Mouse (Mus musculus) embryo, embryonic 11.5 days (tissue): Measurements from ENCODE around the gene Bbc3.
"Not testable (repeated sequence)": the region's sequence is repeated elsewhere in the genome, so short reads cannot be mapped to it uniquely, and the experiment has no call there.

ENCODE experiments used
- DNase-seq: peaks from one replicate; pipeline ENCODE4 v3.0.0-alpha.2; 2012; ENCODE audit warnings: low read depth, low spot score

The Bbc3 gene

GRCm38 (mm10) chr7:16308093-16308492, at the start of gene Bbc3:
Gene Bbc3 (plus strand): TSS chr7:16308393.
- not testable (repeated sequence) for DNase-seq

GRCm38 (mm10) chr7:16259110-16259590, 49.0 kb upstream of the Bbc3 start, which contains the start of gene C5ar1:
Gene C5ar1 (minus strand): TSS chr7:16259540.
- DNase-seq, result no peak

DNA sequence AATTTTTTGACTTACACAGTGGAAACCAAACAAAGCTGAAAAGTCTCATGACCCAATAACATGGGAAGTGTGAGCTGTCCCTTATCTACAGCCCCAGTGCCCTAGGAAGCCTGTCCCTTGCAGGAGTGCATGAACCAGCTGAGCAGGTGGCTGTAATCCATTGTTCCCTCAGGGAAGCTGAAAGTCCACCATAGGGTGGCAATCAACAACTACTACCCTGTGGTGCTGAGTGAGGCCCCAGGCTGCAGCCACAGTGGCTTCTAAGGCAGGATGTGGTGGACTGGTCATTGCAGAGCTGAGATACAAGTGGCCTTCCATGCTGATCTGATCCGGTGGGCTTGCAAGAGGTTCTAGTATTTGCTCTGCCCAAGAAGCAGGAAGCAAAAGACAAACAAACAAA, 47.1 kb upstream of the Bbc3 start:
- DNase-seq, result no peak

DNA sequence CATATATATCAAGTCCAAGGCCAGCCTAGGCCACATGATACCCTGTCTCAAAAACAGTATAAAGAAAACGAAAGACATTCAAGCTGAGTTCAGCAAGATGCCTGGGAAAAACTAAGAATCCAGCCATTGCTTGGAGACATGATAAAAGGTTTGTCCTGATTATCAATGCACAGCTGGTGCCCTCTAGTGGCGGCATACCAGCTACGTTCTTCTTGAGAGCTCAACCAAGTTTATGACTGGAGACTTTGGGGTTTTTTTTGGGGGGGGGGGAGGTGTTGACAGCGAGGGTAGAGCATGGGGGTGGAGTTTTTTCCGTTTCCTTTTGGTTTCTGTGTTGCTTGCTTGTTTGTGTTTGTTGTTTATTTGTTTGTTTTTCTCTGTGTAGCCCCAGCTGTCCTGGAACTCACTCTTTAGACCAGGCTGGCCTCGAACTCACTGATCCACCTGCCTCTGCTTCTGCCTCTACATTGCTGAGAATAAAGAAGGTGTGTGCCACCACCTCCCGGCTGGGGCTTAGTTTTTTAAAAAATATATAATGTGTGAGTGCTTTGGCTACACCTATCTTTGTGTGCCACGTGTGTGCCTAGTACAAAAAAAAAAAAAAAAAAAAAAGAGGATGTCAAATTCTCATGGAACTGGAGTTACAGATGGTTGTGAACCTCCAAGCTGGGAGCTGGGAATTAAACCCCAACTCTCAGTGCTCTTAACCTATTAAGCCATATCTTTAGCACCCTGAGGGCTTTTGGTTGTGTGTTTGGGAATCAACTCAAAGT, 45.0 kb upstream of the Bbc3 start:
- DNase-seq, result peak; percentile 66

DNA sequence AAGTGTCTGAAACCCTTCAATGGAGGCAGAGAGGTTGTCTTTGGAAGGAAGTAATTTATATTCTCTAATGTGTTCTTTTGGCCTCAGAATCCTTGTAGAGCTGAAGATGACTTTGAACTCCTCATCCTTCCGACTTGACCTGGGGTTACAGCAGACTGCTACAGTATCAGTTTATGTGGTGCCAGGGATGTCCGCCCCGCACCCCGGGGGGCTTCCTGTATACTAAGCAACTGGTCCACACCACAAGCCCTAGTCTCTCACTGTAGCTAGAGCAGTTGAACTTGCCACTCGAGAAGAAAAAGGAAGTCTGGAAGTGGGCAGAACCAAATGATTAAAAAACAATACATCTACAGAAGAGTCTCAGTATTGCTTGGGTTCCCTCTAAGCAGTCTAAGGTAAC, 44.4 kb upstream of the Bbc3 start:
- no peak for DNase-seq

DNA sequence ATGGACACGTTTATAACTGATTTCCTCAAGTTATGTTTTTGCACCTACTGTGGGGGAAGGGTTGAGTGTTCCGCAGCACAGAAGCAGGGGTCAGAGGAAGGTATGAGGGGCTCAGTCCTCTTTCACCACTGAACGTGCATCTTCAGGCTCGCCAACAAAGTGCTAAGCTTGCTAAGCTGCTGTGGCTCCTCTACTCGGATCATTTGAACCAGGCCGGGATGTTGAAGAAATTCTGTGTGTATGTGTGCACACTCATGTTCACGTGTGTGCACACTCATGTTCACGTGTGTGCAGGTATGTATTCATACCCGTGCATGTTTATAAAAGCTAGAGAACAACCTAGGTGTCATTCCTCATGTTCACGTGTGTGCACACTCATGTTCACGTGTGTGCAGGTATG, 42.3 kb upstream of the Bbc3 start:
- DNase-seq, result no peak

- not testable (repeated sequence) for DNase-seq
Measured at GRCm38 (mm10) chr7:16266593-16266992, 41.6 kb upstream of the Bbc3 start.

- no peak for DNase-seq
Measured at GRCm38 (mm10) chr7:16271139-16271538, 37.1 kb upstream of the Bbc3 start.

GRCm38 (mm10) chr7:16272681-16273080, 35.5 kb upstream of the Bbc3 start:
- DNase-seq, result no peak

GRCm38 (mm10) chr7:16273081-16273765, 35.0 kb upstream of the Bbc3 start, which contains the start of gene Inafm1:
Gene Inafm1 (minus strand): TSS chr7:16273617.
- peak; percentile 88 for DNase-seq

GRCm38 (mm10) chr7:16273766-16274140, 34.4 kb upstream of the Bbc3 start:
- DNase-seq, result peak; percentile 72

DNA sequence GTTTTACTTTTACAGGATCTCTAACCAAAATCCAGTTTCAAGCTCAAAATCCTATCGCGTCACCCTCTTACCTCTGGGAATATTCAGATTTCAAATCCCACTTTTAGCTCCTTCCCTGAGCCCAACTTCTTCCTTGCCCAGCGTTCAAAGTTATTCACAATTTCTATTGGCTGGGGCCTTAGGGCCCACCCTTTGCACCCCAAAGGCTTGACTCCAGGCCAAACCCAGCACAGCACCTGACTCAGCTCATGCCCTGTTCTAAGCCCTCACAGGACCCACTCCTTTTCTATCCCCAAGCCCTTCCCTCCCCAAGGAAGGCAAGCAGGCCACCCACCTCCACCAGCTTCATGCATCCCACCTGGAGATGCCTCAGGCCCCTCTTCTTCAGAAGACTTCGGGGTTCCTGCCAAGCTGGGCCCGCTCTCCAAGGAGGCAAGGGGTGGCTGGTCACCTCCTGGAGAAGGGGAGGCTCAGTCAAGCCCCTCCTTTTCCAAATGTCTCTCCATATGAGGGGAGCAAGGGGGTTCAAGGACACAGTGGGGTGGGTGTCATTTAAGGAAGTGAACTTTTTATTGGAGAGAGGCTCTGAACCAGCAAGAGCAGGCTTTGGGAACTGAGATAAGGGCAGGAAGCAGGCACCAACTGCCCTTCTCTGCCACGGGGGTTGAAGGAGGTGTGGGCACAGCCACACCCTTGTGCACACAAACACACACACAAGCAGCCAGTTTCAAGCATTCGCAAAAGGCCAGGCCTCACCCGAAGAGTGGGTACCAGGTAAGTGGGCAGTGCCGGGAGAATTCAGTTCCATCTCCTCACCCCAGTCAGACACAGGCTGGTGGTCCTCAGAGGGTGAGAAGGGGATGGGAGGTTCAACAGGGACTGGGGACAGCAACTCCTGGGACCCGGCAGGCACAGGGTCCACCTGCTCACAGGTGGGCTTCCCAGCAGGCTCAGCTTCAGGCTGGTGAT, 33.0 kb upstream of the Bbc3 start:
- DNase-seq, result no peak

DNA sequence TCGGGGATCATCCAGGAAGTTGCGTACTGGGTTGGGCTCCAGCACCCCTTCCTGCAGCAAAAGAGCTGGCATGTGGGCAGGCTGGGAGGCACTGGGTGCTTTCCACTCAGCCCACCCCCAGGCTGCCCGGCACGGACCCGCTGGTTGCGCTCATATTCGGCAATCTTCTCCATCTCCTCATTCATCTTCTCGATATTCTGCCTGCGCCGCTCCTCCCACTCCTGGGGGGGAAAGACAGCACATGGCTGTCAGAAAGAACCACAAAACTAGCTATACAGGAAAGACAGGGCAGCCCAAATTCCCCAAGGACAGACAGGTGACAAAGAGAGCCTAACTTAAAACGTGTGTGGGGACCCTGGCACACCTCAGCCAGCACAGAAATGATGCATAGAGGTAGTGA, 27.5 kb upstream of the Bbc3 start:
- no peak for DNase-seq

DNA sequence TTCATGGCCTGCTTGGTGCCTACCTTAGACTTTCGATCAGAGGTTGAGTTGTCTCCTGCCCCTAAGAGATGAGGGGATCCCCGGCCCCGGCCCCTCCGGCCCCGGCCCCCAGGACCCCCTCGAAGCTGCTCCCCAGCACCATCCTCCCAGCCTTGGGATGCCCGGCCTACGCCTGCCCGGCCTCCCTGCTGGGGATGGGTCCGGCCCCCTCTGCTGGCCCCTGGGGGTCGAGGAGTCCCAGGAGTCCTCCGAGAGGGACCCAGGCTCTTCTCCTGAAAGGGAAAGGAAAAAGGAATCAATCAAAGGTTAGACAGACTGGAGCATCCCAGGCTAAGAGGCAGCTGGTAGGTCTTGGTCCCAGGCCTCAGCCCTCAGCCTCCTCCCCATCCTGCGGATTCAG, 25.9 kb upstream of the Bbc3 start:
- no peak for DNase-seq

DNA sequence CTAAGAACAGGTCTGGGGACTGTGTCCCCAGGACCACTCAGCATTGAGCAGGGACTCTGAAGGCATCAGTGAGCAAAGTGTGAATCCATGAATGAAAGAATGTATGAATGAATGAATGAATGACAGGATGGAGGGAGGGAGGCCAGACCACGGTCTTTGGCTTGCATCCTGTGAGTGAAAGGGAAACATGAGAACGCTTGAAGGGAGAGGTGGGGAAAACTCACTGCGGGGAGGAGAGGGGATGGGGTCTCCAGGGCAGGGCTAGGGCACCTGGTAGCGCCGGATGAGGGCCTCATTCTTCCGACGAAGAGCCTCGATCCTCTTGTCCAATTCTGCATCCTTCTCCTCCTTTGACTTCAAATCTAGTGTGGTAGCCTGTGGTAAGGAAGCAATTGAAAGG, 24.2 kb upstream of the Bbc3 start:
- no peak for DNase-seq

DNA sequence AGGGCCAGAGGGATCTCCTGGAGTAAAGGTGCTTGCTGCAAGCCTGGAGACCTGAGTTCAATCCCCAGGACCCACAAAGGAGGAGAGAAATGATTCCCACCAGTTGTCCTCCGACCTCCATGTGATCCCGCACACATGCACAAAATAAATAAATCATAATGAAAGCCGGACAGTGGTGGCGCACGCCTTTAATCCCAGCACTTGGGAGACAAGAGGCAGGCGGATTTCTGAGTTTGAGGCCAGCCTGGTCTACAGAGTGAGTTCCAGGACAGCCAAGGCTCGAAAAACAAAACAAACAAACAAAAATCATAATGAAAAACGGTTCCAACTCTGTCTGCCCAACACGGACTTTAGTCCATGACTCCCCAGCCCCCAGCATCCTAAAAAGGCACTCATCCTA, 23.3 kb upstream of the Bbc3 start:
- no peak for DNase-seq

DNA sequence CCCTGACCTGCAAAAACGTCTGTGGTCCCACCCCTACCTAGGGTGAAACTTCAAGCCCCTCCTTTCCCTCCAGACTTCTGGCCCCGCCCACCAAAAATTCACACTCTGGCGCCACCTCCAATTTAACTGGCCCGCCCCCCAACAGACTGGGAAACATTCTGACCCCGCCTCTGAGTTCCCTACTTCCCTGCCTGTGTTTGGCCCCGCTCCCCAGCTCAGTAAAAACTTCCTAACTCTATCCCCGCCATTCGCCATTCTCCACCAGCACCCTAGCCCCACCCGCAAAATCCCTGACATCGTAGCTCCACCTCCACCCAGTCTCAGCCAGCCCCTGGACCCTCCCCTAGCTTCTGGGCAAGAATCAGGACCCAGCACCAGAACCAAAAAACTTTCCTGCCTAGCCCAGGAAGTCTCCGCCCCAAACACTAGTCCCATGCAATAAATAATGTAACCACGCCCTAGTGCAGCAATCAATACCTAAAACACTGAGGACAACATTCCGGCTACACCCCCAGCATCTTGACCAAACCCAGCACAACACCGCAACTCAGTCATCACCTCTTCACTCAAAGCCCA, 22.7 kb upstream of the Bbc3 start:
- DNase-seq, result peak; percentile 40

GRCm38 (mm10) chr7:16286026-16286961, 21.9 kb upstream of the Bbc3 start, which contains the start of gene Ccdc9:
Gene Ccdc9 (minus strand): TSS chr7:16286795.
- peak; percentile 97 for DNase-seq

DNA sequence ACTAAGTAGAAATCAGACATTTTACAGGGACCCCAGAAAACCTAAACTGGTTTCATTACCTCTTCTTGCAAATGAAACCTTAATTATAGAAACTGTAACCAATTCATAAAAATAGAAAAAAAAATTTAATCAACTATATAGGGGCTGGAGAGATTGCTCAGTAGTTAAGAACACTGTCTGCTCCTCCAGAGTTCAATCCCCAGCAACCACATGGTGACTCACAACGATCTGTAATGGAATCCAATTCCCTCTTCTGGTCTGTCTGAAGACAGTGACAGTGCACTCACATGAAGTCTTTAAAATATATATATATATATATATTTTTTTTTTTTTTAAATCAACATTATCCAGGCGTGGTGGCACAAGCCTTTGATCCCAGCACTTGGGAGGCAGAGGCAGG, 21.2 kb upstream of the Bbc3 start:
- no peak for DNase-seq

DNA sequence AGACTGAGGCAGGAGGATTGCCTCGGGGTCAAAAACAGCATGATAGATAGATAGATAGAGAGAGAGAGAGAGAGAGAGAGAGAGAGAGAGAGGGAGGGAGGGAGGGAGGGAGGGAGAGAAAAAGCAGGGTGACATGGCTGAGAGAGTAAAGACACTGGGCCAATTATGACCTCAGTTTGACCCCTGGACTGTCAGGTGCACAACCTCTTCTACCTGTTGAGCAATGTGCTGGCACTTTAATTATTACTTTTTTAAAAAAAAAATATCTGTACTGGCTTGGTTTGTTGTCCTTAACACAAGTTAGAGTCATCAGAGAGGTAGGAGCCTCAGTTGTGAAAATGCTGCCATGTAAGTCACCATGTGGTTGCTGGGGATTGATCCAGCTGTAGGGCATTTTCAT, 20.4 kb upstream of the Bbc3 start:
- DNase-seq, result no peak
